Mouse (Mus musculus) spleen, postnatal 36 days (tissue): ENCODE data around the gene Sorl1.
A peak's percentile ranks its signal among the peaks of the same experiment; 100 is the strongest.

Experiments
- DNase-seq, 2 experiments: peaks; one replicate each; pipeline ENCODE4 v3.0.0; 2022; ENCODE audit warnings: low spot score in 2 of 2, mixed read lengths in 1 of 2

Gene Sorl1

GRCm38 (mm10) chr9:41968673-41969460 is 155.2 kb downstream of the Sorl1 start:
- DNase-seq, result no peak

DNA sequence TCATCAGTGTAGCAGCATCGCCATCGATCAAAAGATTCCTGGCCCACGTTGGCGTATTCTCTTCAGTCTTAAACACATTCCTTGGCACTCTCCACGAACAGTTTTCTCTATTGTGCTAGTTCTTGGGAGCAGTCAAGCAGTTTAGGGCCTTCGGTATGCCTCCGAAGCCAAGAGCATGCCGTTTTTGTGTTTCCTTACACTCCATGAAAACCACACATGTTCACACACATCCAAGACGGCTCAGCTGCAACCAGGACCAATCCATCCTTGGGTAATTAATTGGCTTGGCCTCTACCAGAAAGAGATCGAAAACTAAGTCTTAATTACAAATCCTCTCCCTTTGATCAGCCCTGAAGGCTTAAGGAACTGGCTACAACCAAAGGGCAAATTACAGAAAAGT is 162.8 kb downstream of the Sorl1 start:
- no peak for DNase-seq

DNA sequence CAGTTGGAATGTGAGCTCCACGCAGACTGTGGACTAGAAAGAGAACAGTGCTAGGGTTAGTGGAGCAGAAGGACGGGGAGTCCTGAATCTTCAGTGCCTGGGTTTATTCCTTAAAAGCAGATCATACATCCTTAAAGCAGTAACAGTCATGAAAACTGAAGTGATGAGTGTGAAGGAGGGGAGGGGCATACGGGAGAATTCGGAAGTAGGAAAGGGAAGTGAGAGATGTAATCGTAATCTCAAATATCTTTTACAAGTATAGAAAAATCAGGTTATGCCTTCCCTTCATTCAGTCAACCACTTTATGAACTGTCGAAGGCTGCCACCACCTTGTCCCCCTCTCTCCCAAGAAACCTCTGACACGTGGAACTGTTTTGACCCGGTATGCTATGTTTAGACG is 165.8 kb downstream of the Sorl1 start:
- DNase-seq, result no peak

GRCm38 (mm10) chr9:41953486-41953885 is 170.6 kb downstream of the Sorl1 start:
- DNase-seq, result no peak

DNA sequence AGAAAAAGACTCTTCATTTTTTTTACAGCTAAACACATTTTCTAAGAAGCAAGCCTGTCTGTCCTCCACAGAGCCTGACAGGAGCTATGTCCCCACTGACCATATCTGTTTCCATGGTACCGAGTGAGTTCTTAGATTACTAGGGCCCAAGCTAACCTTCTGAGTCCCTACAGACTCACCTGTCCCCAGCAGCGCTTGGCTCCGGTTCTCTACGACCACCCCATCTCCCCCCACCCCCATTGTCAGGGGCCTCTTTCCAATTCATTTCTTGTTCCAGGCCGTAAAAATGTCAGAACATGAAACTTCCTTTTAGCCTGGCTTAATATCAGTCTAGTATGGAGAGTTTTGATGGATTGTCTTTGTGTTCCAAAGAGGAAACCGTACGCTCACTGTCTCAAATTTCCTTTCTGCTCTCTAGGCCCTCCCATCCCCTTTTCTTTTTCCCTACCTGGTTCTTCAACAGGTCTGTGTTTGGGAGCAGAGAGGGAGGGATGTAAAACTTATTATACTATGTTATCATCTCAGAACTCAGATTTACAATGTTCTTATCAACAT is 171.4 kb downstream of the Sorl1 start:
- DNase-seq, result no peak

DNA sequence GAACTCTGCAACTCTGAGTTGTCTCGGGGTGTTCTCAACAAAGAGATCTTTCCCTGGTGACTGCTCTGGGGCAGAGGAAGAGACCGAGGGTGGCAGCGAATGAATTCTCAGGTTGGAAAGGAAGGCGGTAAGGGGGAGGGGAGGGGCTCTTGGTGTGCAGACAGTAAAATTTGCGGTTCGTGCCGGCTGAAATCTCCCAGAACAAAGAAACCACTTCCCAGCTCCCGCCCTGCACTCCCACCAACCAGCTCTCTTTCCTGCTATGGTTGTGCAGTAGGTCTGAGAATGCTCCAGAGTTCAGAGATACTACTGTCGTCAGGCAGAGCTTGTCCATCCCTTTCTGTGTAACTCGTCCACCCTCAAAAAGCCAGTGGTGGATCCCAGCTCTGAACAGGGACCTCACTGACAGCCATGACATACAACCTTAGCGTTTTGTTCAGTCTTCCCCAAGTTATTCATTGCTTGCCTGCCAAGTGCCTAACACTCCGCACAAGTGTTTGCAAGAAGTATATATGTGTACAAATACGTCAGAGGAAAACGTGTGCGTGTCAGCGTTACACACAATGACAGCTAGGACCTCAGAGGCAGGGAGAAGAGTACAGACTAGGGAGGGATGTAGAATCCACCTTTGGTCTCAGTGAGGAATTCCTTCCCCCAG is 172.5 kb downstream of the Sorl1 start:
- no peak for DNase-seq

DNA sequence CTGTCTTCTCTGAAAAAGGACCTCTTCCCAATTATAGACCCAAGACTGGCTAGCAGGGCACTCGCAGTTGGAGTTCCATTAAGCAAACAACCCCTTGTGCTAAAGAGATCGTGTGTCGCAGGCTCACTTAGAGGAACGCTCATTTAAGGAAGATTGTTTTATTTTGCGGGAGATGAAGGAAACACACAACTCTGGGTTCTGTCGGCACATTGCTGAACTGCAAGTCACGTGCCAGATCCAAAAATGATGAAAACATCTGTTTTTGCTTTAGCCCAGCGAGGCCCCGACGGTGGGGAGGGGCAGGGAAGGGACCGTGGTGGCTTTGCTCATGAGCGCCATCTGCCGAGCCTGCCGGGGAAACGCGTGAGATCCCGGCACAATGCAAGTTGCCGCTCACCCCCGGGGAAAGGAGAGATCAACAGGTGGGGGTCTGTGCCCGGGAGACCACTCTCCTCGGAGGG is 173.1 kb downstream of the Sorl1 start:
- peak; percentile 69 to 70 for DNase-seq

GRCm38 (mm10) chr9:41950109-41950990 is 173.7 kb downstream of the Sorl1 start:
- DNase-seq, result peak; percentile 71 to 75

- DNase-seq, result no peak
These were observed 174.6 kb downstream of the Sorl1 start for GRCm38 (mm10) chr9:41949476-41949875.

- no peak for DNase-seq
These were observed 179.1 kb downstream of the Sorl1 start for GRCm38 (mm10) chr9:41944964-41945363.

DNA sequence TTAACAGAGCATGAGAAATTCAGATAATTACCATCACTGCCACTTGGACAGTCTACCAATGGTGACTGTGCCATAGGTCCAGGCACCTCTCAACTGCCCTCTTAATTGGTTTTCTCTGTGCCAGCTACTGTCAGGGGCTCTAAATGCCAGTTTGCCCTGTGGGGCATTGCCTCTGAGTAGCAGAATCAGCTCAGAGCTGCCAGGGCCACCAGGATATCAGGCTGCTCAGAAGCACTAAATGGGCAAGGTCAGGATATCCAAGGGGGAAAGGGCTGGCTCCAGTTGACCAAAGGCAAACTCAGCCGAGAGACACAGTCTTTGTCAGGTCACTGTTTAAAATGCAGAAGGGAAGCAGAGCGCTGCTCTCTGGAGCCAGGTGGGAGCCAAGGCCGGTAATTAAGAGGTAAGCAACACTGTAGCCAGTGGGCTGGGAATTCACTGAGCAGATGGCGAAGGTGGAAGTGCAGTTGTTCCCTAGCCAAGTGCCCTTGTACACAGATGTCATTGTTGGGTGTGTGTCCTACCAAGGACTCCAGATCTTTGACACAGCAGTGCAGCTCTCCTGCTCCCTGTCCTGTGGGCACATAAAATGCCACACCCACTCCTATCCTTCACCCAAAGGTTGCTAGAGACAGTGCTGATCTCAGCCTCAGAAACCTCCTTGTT is 181.0 kb downstream of the Sorl1 start:
- DNase-seq, result no peak

GRCm38 (mm10) chr9:41940311-41940853 is 183.7 kb downstream of the Sorl1 start:
- DNase-seq, result no peak

DNA sequence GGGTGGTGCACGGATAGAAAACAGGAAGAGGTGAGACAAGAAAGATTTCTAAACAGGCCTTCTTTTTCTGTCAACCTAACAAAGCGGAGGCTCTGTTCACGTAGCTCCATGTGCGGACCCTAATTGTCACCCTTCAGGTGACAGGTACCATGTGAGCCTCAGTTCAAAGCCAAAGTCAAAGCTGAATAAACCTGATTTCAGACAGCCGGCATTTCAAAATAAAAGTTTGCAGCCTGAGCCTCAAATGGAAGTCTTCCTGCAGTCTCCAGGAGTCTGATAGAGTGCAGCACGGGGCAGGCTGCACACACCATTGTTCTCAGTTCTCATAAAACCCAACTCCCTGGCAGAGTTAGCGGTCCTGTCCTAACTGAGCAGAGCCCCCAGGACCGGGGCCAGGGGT is 185.6 kb downstream of the Sorl1 start:
- DNase-seq, result no peak

DNA sequence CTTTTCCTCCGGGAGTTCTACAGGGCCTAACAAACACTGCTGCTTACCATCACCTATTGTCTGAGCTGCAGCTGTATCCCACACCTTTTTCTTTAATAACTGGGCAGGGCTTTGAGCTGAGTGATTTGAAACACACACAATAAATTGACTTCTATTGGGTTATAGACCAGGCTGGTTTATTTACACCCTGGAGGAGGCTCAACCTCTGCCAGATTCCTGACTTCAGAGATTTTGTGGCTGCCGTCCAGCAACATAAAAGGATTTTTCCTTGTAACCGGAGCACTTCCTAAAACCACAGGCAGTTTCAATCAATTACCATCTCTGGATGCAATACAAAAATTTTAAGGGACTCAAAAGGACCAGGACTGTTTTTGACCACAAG is 186.1 kb downstream of the Sorl1 start:
- no peak for DNase-seq

DNA sequence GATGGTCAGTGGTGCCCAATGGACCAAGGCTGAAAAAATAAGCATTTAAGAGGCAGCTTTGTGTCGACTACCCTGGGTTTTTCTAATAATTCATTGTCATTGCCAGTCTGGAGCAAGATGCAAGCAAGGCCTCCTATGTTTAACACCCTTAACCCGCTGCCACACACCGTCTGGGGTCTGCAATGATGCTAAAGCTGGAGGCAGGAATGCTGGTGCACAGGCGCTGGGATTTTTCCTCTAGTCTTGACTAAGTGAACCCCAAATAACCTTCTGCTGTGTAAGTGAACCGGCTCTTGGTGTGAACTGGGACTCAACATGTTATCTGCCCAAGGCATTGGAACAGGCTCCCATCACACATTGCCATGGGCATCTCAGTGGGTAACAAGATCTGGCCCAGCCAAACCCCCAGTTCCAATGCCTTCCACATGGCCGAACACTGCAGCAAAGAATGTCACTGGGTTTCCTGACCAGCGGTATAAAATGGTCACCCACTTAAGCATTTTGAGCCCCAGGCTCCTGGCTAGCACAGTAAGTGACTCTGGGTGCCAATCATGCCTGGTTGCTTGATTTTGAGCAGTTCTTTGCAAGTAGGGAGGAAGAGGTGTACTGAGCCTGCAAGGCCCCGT is 186.6 kb downstream of the Sorl1 start:
- DNase-seq, result no peak

DNA sequence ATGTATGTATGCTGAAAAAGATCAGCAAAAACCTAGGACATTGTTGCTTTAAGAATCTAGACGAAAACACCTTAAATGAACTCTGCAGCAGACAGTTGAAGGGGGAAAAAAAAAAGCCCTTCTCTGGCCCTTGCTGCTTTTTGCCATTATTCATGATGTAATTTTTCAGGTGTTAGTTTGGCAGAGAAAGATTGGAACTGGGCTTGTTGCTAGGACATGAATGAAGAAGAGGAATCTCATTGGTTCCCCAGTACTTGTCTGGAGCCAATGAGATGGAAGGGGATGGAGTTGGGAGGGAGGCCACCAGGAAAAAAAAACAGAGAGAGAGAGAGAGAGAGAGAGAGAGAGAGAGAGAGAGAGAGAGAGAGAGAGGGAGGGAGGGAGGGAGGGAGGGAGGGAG is 187.5 kb downstream of the Sorl1 start:
- no peak for DNase-seq

DNA sequence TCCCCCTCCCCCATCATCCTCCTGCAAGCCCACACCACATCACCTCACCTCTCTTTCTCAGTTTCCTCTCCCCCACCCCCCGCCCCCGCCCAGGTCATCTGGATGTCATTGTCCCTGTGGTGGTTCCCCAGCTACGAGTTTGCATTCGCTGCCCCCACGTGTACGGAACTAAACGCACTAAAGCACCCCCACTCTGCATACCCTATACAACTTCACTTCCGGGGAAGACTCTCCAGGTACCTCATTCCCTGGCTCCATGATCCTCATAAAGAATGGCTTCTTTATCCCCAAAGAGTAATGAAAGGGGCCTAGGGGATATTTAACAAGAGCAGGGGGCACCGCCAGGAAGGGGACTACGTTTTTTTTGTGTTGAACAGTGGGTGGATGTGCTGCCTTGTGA is 188.1 kb downstream of the Sorl1 start:
- DNase-seq, result no peak

- DNase-seq, result no peak
These were observed 188.6 kb downstream of the Sorl1 start for GRCm38 (mm10) chr9:41935373-41935971.

- no peak for DNase-seq
These were observed 189.2 kb downstream of the Sorl1 start for GRCm38 (mm10) chr9:41934848-41935372.

DNA sequence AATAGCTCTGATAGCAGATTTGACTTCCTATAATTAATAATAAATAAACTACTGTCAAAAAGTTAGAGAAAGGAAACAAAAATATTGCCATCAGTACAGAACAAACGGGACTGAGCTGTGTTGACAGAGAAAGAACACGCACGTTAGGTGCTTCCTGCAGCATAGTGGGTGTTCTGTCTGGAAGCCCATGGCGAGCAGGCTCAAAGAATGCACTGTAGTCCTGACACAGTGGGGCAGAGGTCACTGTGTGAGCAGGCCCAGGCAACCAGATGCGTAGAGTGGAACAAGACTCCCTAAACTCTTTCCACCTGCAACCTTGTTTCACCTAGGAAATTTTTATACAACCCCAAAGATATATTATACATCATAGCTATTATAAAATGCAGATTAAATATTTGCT is 194.1 kb downstream of the Sorl1 start:
- DNase-seq, result no peak
